8 mouse cellular contexts compared by ENCODE assay signal in genomic region chr9:44478959-44479605, GRCm38 (mm10). TPM values are rescaled to one million over a fixed set of nuclear protein-coding genes. Genes with fewer than 3 reads are reported as not detected.
DNase-seq lines count a peak whose midpoint lies in the region; ATAC-seq and TF ChIP-seq lines count a peak whose summit lies in the region.

No protein-coding gene starts in this region.

- H3K27me3 ChIP-seq in E14TG2a.4 (ENCODE audit: insufficient read depth, low read length) = peaks cover 26% of the 10 kb centered on the region
- no peaks in the 10 kb centered on the region for H3K27me3 ChIP-seq in forebrain, embryonic 11.5 days (ENCODE audit: control insufficient read depth, insufficient read depth, low read length)
- no peaks in the 10 kb centered on the region for H3K27me3 ChIP-seq in lung, embryonic 14.5 days (ENCODE audit: insufficient read depth, low read length)

- peaks cover 35% of the 10 kb centered on the region for H3K4me1 ChIP-seq in E14TG2a.4 (replicated peaks; ENCODE audit: low read depth, low read length)
- peaks cover 3% of the 10 kb centered on the region for H3K4me1 ChIP-seq in bone marrow, adult 2 months (ENCODE audit: control insufficient read depth, insufficient read depth, low read length)
- peaks cover 10% of the 10 kb centered on the region; the same call in 1 of the 2 replicates for H3K4me1 ChIP-seq in forebrain, embryonic 11.5 days (replicated peaks; ENCODE audit: control insufficient read depth, insufficient read depth, low read length)
- no peaks in the 10 kb centered on the region for H3K4me1 ChIP-seq in lung, embryonic 14.5 days (ENCODE audit: insufficient read depth)

- H3K4me2 ChIP-seq in forebrain, embryonic 11.5 days (ENCODE audit: low read depth, low read length, severe bottlenecking) = peak overlapping the region; percentile 99
- peak overlapping the region; percentile 72 for H3K4me2 ChIP-seq in lung, embryonic 14.5 days

- DNase-seq in forebrain, embryonic 11.5 days (ENCODE audit: low spot score) = no peak
- DNase-seq in heart, postnatal 10 days = peak; percentile 89 to 91
- DNase-seq in kidney, postnatal 36 days = peak; percentile 85 to 89
- peak; percentile 94 for DNase-seq in lung, embryonic 14.5 days
- peak; percentile 71 for DNase-seq in right cerebral cortex, adult 18-20 months
- DNase-seq in spleen, postnatal 14 days (ENCODE audit: low spot score in 2 of 2) = no peak

- no peak for TF ChIP-seq CTCF in E14TG2a.4 (conservative IDR thresholded peaks at IDR 0.05; ENCODE audit: low read length)
- no peak for TF ChIP-seq CTCF in bone marrow, adult 2 months (IDR thresholded peaks at IDR 0.05; ENCODE audit: control insufficient read depth, insufficient read depth, low read length)
- TF ChIP-seq CTCF in lung, embryonic 14.5 days (IDR thresholded peaks at IDR 0.05; ENCODE audit: low read depth) = peak; percentile 41

- no peaks in the 10 kb centered on the region for H3K36me3 ChIP-seq in E14TG2a.4 (ENCODE audit: insufficient read depth, low read length)
- H3K36me3 ChIP-seq in forebrain, embryonic 11.5 days (ENCODE audit: control insufficient read depth, insufficient read depth, low read length) = no peaks in the 10 kb centered on the region
- no peaks in the 10 kb centered on the region for H3K36me3 ChIP-seq in lung, embryonic 14.5 days (ENCODE audit: insufficient read depth)

- WGBS in bone marrow, adult 2 months = 0% methylated on average over 29 of the region's 29 CpGs
- 1% methylated on average over 29 of the region's 29 CpGs for WGBS in forebrain, embryonic 11.5 days
- WGBS in lung, embryonic 14.5 days = 1% methylated on average over 29 of the region's 29 CpGs

- H3K9me3 ChIP-seq in E14TG2a.4 (ENCODE audit: low read length) = no peaks in the 10 kb centered on the region
- no peaks in the 10 kb centered on the region for H3K9me3 ChIP-seq in forebrain, embryonic 11.5 days (ENCODE audit: control insufficient read depth, low read length)
- no peaks in the 10 kb centered on the region for H3K9me3 ChIP-seq in lung, embryonic 14.5 days (ENCODE audit: low read depth, low read length)

- peak overlapping the region; percentile 22; the same call in 1 of the 2 replicates for H3K27ac ChIP-seq in bone marrow, adult 2 months (ENCODE audit: control insufficient read depth, insufficient read depth, low read depth, low read length, poor library complexity)
- H3K27ac ChIP-seq in forebrain, embryonic 11.5 days (ENCODE audit: low read depth, low read length) = peak overlapping the region; percentile 97
- H3K27ac ChIP-seq in lung, embryonic 14.5 days (ENCODE audit: low read depth) = peak overlapping the region; percentile 99

- peak; percentile 68 for ATAC-seq in forebrain, embryonic 11.5 days (replicated peaks; ENCODE audit: low FRiP score)
- peak; percentile 55 for ATAC-seq in lung, embryonic 14.5 days (ENCODE audit: insufficient read depth)

- no peak for TF ChIP-seq POLR2A in bone marrow, adult 2 months (IDR thresholded peaks at IDR 0.05; ENCODE audit: borderline replicate concordance, control insufficient read depth, low read depth, low read length)

- H3K9ac ChIP-seq in forebrain, embryonic 11.5 days (ENCODE audit: low read length) = peak overlapping the region; percentile 80
- H3K9ac ChIP-seq in lung, embryonic 14.5 days = peak overlapping the region; percentile 82

- peak overlapping the region; percentile 87 for H3K4me3 ChIP-seq in E14TG2a.4 (replicated peaks; ENCODE audit: low read length)
- H3K4me3 ChIP-seq in bone marrow, adult 2 months (replicated peaks; ENCODE audit: control insufficient read depth, low read depth, low read length) = peak overlapping the region; percentile 35
- H3K4me3 ChIP-seq in forebrain, embryonic 11.5 days (ENCODE audit: low read depth, low read length) = peak overlapping the region; percentile 65
- H3K4me3 ChIP-seq in lung, embryonic 14.5 days (ENCODE audit: low read depth, low read length) = peak overlapping the region; percentile 75

- intact Hi-C loops in heart, postnatal 10 days (cut with DNase I) = loop anchor here (2.0 kb wide), 1 partner anchor 174 kb away; no protein-coding TSS in a partner anchor

RNA-seq across cellular contexts. Expression of gene Bcl9l, which starts 3.5 kb away (rescaled TPM):
- polyA plus RNA-seq in bone marrow, adult 2 months (2011; ENCODE audit: insufficient read depth, insufficient read length, low replicate concordance, missing spikeins) = 9.0 and 15.6 TPM in 2 replicates
- polyA plus RNA-seq in forebrain, embryonic 11.5 days (2014; fragmentation: Nextera tagmentation; extraction: Ambion mirVana) = 8.7 and 10.6 TPM in 2 replicates
- 10 to 100 TPM; 66.8 to 73.0 TPM for total RNA-seq in heart, postnatal 10 days (2021)
- 16.3 and 17.3 TPM in 2 replicates for polyA plus RNA-seq in lung, embryonic 14.5 days (2014; fragmentation: Nextera tagmentation; extraction: Ambion mirVana)

RNA-seq across cellular contexts. Expression of gene Upk2, which starts 24.3 kb away (rescaled TPM):
- polyA plus RNA-seq in bone marrow, adult 2 months (2011; ENCODE audit: insufficient read depth, insufficient read length, low replicate concordance, missing spikeins) = not detected in 2 replicates
- not detected in 2 replicates for polyA plus RNA-seq in forebrain, embryonic 11.5 days (2014; fragmentation: Nextera tagmentation; extraction: Ambion mirVana)
- total RNA-seq in heart, postnatal 10 days (2021) = not detected
- polyA plus RNA-seq in lung, embryonic 14.5 days (2014; fragmentation: Nextera tagmentation; extraction: Ambion mirVana) = 0.39 and 0.53 TPM in 2 replicates

RNA-seq across cellular contexts. Expression of gene Foxr1, which starts 38.1 kb away (rescaled TPM):
- polyA plus RNA-seq in bone marrow, adult 2 months (2011; ENCODE audit: insufficient read depth, insufficient read length, low replicate concordance, missing spikeins) = not detected in 2 replicates
- polyA plus RNA-seq in forebrain, embryonic 11.5 days (2014; fragmentation: Nextera tagmentation; extraction: Ambion mirVana) = not detected in 2 replicates
- total RNA-seq in heart, postnatal 10 days (2021) = not detected
- polyA plus RNA-seq in lung, embryonic 14.5 days (2014; fragmentation: Nextera tagmentation; extraction: Ambion mirVana) = not detected in 2 replicates

Comparison
In these comparisons a context has a peak if more than half of its experiments do, and no peak if none do; other contexts are left out.
1. H3K4me3 ChIP-seq: peak in every context shown above with its lines; median percentile 87 in E14TG2a.4; 75 in lung, embryonic 14.5 days; 65 in forebrain, embryonic 11.5 days; 35 in bone marrow, adult 2 months.
2. H3K27ac ChIP-seq: peak in every context shown above with its lines; median percentile 99 in lung, embryonic 14.5 days; 97 in forebrain, embryonic 11.5 days; 22 in bone marrow, adult 2 months.
3. DNase-seq: peak in heart, postnatal 10 days (2 of 2), kidney, postnatal 36 days (2 of 2), lung, embryonic 14.5 days (single experiment) and right cerebral cortex, adult 18-20 months (single experiment); none in forebrain, embryonic 11.5 days (single experiment) and spleen, postnatal 14 days (0 of 2).